Comparison of ENCODE assay signal across 13 mouse cellular contexts in the genomic region with DNA sequence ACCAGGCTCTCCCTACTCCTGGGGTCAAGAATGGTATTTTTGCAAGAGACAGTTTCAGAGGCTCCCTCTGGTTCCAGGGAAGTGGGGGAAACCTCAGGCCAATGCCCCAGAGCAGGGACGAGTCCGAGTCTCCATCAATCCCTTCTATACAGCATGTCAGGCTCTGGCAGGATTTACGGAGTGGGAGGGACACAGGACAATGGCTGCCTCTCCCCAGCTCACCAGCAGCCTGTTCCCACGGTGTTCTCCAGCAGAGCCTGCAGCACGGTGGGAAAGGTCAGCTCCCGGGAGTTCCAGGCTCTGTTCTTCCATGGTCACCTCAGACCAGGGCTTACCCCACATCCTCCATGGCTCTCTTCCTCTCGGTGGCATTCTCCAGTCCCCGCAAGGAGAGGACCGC.
DNase-seq lines count a peak whose midpoint lies in the region; ATAC-seq and TF ChIP-seq lines count a peak whose summit lies in the region.
"Had no signal": no experiment of that assay in that cellular context is flagged by ENCODE, and none has a peak within 500 bp of the region (broad histone marks: within the 10 kb centered on the region; RNA-seq: fewer than 3 reads in every experiment).

No protein-coding gene starts in this region.

- no peak overlapping the region for H3K4me2 ChIP-seq in forebrain, embryonic 13.5 days
- no peak overlapping the region for H3K4me2 ChIP-seq in hindbrain, embryonic 13.5 days
- H3K4me2 ChIP-seq in midbrain, postnatal 0 days (ENCODE audit: low read depth, low read length, poor library complexity, severe bottlenecking) = no peak overlapping the region
- H3K4me2 ChIP-seq: heart, embryonic 15.5 days had no signal

- 25% methylated on average over 9 of the region's 9 CpGs for WGBS in forebrain, embryonic 10.5 days
- WGBS in forebrain, embryonic 13.5 days = 9% methylated on average over 9 of the region's 9 CpGs
- 11% methylated on average over 9 of the region's 9 CpGs for WGBS in hindbrain, embryonic 13.5 days
- 22% methylated on average over 9 of the region's 9 CpGs for WGBS in midbrain, postnatal 0 days

- H3K27me3 ChIP-seq in forebrain, embryonic 10.5 days (ENCODE audit: poor library complexity, severe bottlenecking) = no peaks in the 10 kb centered on the region
- H3K27me3 ChIP-seq in forebrain, embryonic 13.5 days = no peaks in the 10 kb centered on the region
- H3K27me3 ChIP-seq in hindbrain, embryonic 13.5 days = no peaks in the 10 kb centered on the region
- H3K27me3 ChIP-seq in midbrain, postnatal 0 days (ENCODE audit: insufficient read depth, low read length) = no peaks in the 10 kb centered on the region
- H3K27me3 ChIP-seq: heart, embryonic 15.5 days had no signal

- H3K36me3 ChIP-seq in forebrain, embryonic 10.5 days (replicated peaks) = no peaks in the 10 kb centered on the region
- H3K36me3 ChIP-seq in forebrain, embryonic 13.5 days (ENCODE audit: poor library complexity, severe bottlenecking) = no peaks in the 10 kb centered on the region
- no peaks in the 10 kb centered on the region for H3K36me3 ChIP-seq in hindbrain, embryonic 13.5 days
- no peaks in the 10 kb centered on the region for H3K36me3 ChIP-seq in midbrain, postnatal 0 days (ENCODE audit: insufficient read depth, low read length)
- H3K36me3 ChIP-seq: heart, embryonic 15.5 days had no signal

- no peak overlapping the region for H3K4me3 ChIP-seq in forebrain, embryonic 10.5 days
- H3K4me3 ChIP-seq in forebrain, embryonic 13.5 days = no peak overlapping the region
- H3K4me3 ChIP-seq in hindbrain, embryonic 13.5 days = no peak overlapping the region
- no peak overlapping the region for H3K4me3 ChIP-seq in midbrain, postnatal 0 days (ENCODE audit: low read depth, low read length)
- H3K4me3 ChIP-seq: heart, embryonic 15.5 days had no signal

- H3K9ac ChIP-seq in forebrain, embryonic 13.5 days = no peak overlapping the region; the same call in 1 of the 2 replicates
- no peak overlapping the region for H3K9ac ChIP-seq in hindbrain, embryonic 13.5 days
- H3K9ac ChIP-seq in midbrain, postnatal 0 days (replicated peaks; ENCODE audit: low read length, poor library complexity, severe bottlenecking) = no peak overlapping the region
- H3K9ac ChIP-seq: heart, embryonic 15.5 days had no signal

- no peak; the same call in 1 of the 2 replicates for ATAC-seq in forebrain, embryonic 13.5 days
- ATAC-seq in hindbrain, embryonic 13.5 days (ENCODE audit: low FRiP score) = peak; percentile 79
- no peak for ATAC-seq in midbrain, postnatal 0 days (ENCODE audit: low FRiP score)

- H3K9me3 ChIP-seq in forebrain, embryonic 10.5 days = peaks cover 7% of the 10 kb centered on the region; the same call in 1 of the 2 replicates
- no peaks in the 10 kb centered on the region for H3K9me3 ChIP-seq in forebrain, embryonic 13.5 days (replicated peaks)
- H3K9me3 ChIP-seq in hindbrain, embryonic 13.5 days = no peaks in the 10 kb centered on the region
- H3K9me3 ChIP-seq in midbrain, postnatal 0 days (ENCODE audit: low read length) = no peaks in the 10 kb centered on the region
- H3K9me3 ChIP-seq: heart, embryonic 15.5 days had no signal

- no peak for DNase-seq in forebrain, embryonic 10.5 days (ENCODE audit: extremely low spot score, low spot score)
- DNase-seq in embryo, embryonic 10.5 days (ENCODE audit: low spot score) = peak; percentile 68
- DNase-seq in midbrain, postnatal 0 days (ENCODE audit: low spot score) = peak; percentile 37
- no peak for DNase-seq in lung, postnatal 36 days
- no peak for DNase-seq in gastrocnemius, adult 8-10 months (ENCODE audit: low spot score in 2 of 2)
- no peak for DNase-seq in heart, postnatal 36 days
- DNase-seq: adrenal gland, postnatal 14 days; cerebellum, adult 9-10 months; kidney, postnatal 14 days; thymus, postnatal 14 days had no signal

- peak overlapping the region; percentile 84 for H3K27ac ChIP-seq in forebrain, embryonic 10.5 days
- no peak overlapping the region; the same call in 1 of the 2 replicates for H3K27ac ChIP-seq in forebrain, embryonic 13.5 days
- H3K27ac ChIP-seq in hindbrain, embryonic 13.5 days = peak overlapping the region; percentile 40; the same call in 1 of the 2 replicates
- H3K27ac ChIP-seq in midbrain, postnatal 0 days (ENCODE audit: low read depth, low read length) = 0 out of 2 replicates have a peak overlapping the region, but pooled peaks have one; percentile 12
- H3K27ac ChIP-seq: heart, embryonic 15.5 days had no signal

- intact Hi-C loops in heart, postnatal 36 days (cut with DNase I) = no loop called here

- TF ChIP-seq CTCF in midbrain, postnatal 0 days (IDR thresholded peaks at IDR 0.05) = no peak

- peaks cover 21% of the 10 kb centered on the region for H3K4me1 ChIP-seq in forebrain, embryonic 10.5 days
- peaks cover 9% of the 10 kb centered on the region; the same call in 1 of the 2 replicates for H3K4me1 ChIP-seq in forebrain, embryonic 13.5 days
- H3K4me1 ChIP-seq in hindbrain, embryonic 13.5 days (replicated peaks) = peaks cover 16% of the 10 kb centered on the region
- H3K4me1 ChIP-seq in midbrain, postnatal 0 days (ENCODE audit: insufficient read depth, low read length) = no peaks in the 10 kb centered on the region

Comparison
In these comparisons a context has a peak if more than half of its experiments do, and no peak if none do; other contexts are left out.
1. DNase-seq: peak in embryo, embryonic 10.5 days (single experiment) and midbrain, postnatal 0 days (single experiment); none in forebrain, embryonic 10.5 days (single experiment), lung, postnatal 36 days (single experiment), gastrocnemius, adult 8-10 months (0 of 2) and heart, postnatal 36 days (0 of 2).